Mouse (Mus musculus) midbrain, embryonic 13.5 days (tissue): ENCODE measurements around the gene Maff. TPM values are rescaled to one million over a fixed set of nuclear protein-coding genes. Genes with fewer than 3 reads are reported as not detected.

ENCODE experiments used
- ATAC-seq: fragments of 200-750 bp; cut with Nextera tagmentation; 2 replicates; pipeline ENCODE4 v1.8.0; 2017; ENCODE audit warnings: mild to moderate bottlenecking, moderate TSS enrichment, moderate library complexity
- H3K27ac ChIP-seq: fragments of 300-500 bp; sonication (generic); 2 replicates; pipeline ENCODE4 v1.5.1; 2015; ENCODE audit warnings: inconsistent platforms, mild to moderate bottlenecking, moderate library complexity
- H3K27me3 ChIP-seq: fragments of 300-500 bp; sonication (generic); 2 replicates; pipeline ENCODE4 v1.6.1; 2015; ENCODE audit warnings: mild to moderate bottlenecking, inconsistent platforms
- H3K36me3 ChIP-seq: fragments of 300-500 bp; sonication (generic); 2 replicates; pipeline ENCODE4 v1.6.1; 2015; ENCODE audit warnings: mild to moderate bottlenecking, inconsistent platforms
- H3K4me1 ChIP-seq: fragments of 300-500 bp; sonication (generic); replicated peaks from 2 replicates; pipeline ENCODE4 v1.6.1; 2015; ENCODE audit warnings: inconsistent platforms
- H3K4me2 ChIP-seq: fragments of 300-500 bp; sonication (generic); replicated peaks from 2 replicates; pipeline ENCODE4 v1.6.1; 2015; ENCODE audit warnings: moderate library complexity, mild to moderate bottlenecking, inconsistent platforms
- H3K4me3 ChIP-seq: fragments of 300-500 bp; sonication (generic); replicated peaks from 2 replicates; pipeline ENCODE4 v1.5.1; 2015; ENCODE audit warnings: mild to moderate bottlenecking, inconsistent platforms
- H3K9ac ChIP-seq: fragments of 300-500 bp; sonication (generic); replicated peaks from 2 replicates; pipeline ENCODE4 v1.6.1; 2015; ENCODE audit warnings: mild to moderate bottlenecking, inconsistent platforms
- H3K9me3 ChIP-seq: fragments of 300-500 bp; sonication (generic); 2 replicates; pipeline ENCODE4 v1.6.1; 2016; ENCODE audit warnings: mild to moderate bottlenecking, inconsistent platforms
- WGBS: fragments of 180-500 bp; shearing (Covaris S2); methylation state at CpG from one replicate; pipeline ENCODE4 v1.1.7; 2015; 5-methylcytosine and 5-hydroxymethylcytosine counted together
- polyA plus RNA-seq: library from polyadenylated mRNA; unstranded; fragments of >200 nt; fragmentation: Nextera tagmentation; extraction: Ambion mirVana; gene quantifications from 2 replicates; pipeline ENCODE4 v1.2.1, GENCODE M21; 2015

Gene Maff
- polyA plus RNA-seq, 1 experiment from 2014 or later, result 0.79 TPM

- Histone ChIP-seq H3K4me3 (no peak overlapping the region), H3K4me1 (peaks cover 21% of the 10 kb centered on the region), H3K9ac (no peak overlapping the region), H3K27ac (no peak overlapping the region), H3K27me3 (peaks cover 37% of the 10 kb centered on the region), H3K36me3 (no peaks in the 10 kb centered on the region), H3K9me3 (no peaks in the 10 kb centered on the region), H3K4me2 (no peak overlapping the region)
- 82% methylated on average over 4 of the region's 4 CpGs for WGBS
- ATAC-seq, result no peak
Measured at GRCm38 (mm10) chr15:79354619-79355018, 8.2 kb downstream of the Maff start.

GRCm38 (mm10) chr15:79356481-79356880, 10.1 kb downstream of the Maff start:
- Histone ChIP-seq H3K27ac (no peak overlapping the region), H3K4me2 (peak overlapping the region; percentile 93), H3K4me1 (peaks cover 26% of the 10 kb centered on the region), H3K36me3 (peaks cover 10% of the 10 kb centered on the region), H3K9me3 (no peaks in the 10 kb centered on the region), H3K4me3 (no peak overlapping the region), H3K9ac (no peak overlapping the region; the same call in 1 of the 2 replicates), H3K27me3 (peaks cover 22% of the 10 kb centered on the region)
- no peak for ATAC-seq
- WGBS, result 79% methylated on average over 8 of the region's 8 CpGs

DNA sequence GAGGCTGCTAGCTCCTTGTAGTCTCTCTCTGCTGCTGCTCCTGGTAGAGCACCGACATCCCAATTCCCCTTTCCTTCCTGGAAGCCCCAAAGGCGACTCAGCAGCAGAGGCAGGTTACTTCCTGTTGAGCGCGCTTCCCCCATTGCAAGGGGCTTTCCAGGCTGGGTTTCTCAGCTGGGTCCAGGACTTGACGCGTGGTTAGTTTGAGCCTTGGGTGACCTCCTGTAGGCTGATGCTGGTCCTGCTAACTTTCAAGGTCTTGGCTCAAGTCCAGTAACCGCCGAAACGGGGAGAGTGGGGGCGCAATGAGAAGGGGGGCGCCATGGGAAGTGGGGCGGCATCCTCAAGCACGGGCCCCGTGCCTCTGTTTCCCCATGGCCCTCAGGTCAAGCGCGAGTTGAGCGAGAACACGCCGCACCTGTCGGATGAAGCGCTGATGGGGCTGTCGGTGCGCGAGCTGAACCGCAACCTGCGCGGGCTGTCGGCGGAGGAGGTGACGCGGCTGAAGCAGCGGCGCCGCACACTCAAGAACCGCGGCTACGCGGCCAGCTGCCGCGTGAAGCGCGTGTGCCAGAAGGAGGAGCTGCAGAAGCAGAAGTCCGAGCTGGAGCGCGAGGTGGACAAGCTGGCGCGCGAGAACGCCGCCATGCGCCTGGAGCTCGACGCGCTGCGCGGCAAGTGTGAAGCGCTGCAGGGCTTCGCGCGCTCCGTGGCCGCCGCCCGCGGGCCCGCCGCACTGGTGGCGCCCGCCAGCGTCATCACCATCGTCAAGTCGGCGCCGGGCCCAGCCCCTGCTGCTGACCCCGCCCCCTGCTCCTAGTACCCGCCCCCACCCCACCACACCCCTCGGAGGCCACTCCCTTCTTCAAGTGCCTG, 10.9 kb downstream of the Maff start:
- H3K9ac ChIP-seq, result peak overlapping the region; percentile 65
- peak; percentile 77 for ATAC-seq
- no peak overlapping the region; the same call in 1 of the 2 replicates for H3K27ac ChIP-seq
- peaks cover 22% of the 10 kb centered on the region for H3K27me3 ChIP-seq
- H3K4me1 ChIP-seq, result peaks cover 26% of the 10 kb centered on the region
- H3K9me3 ChIP-seq, result no peaks in the 10 kb centered on the region
- peak overlapping the region; percentile 93 for H3K4me2 ChIP-seq
- peak overlapping the region; percentile 47 for H3K4me3 ChIP-seq
- H3K36me3 ChIP-seq, result peaks cover 18% of the 10 kb centered on the region
- WGBS, result under 1% methylated on average over 69 of the region's 77 CpGs

DNA sequence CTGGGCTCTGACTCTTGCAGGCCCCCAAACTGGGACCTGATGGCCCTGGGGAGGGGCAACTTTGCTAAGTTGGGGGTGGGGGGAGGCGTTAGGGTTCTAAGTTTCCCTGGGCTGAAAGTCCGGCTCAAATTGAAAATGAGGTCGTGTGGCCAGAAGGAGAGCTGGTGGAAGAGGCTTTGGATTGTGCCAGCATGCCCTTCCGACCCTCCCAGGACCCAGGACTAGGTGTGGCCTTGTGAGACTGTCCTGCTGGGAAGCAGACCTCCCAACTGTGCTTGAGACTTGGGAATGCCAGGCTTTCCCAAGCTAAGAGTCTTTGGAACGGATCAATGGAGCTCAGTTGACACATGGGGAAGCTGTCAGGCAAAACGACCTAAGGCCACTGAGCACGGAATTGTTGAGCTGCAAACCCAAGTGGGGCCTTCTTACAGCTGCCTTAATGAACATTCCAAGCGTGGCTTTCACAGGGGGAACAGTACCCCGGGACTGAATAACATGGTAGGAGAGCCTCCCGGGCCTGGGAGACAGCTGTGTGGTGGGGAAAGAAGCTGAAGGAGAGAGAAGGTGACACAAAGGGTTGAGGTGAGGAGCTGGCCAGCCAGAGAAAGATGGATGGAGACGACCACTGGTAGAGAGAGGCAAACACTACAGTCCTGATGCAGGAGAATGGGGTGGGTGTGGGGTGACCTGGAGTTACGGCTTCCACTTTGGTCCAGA, 11.7 kb downstream of the Maff start:
- 35% methylated on average over 12 of the region's 12 CpGs for WGBS
- no peak overlapping the region for H3K9ac ChIP-seq
- no peaks in the 10 kb centered on the region for H3K9me3 ChIP-seq
- H3K36me3 ChIP-seq, result peaks cover 27% of the 10 kb centered on the region
- peaks cover 22% of the 10 kb centered on the region for H3K27me3 ChIP-seq
- no peak overlapping the region for H3K27ac ChIP-seq
- H3K4me1 ChIP-seq, result peaks cover 26% of the 10 kb centered on the region
- H3K4me2 ChIP-seq, result peak overlapping the region; percentile 93
- peak; percentile 2; the same call in 1 of the 2 replicates for ATAC-seq
- H3K4me3 ChIP-seq, result peak overlapping the region; percentile 47

DNA sequence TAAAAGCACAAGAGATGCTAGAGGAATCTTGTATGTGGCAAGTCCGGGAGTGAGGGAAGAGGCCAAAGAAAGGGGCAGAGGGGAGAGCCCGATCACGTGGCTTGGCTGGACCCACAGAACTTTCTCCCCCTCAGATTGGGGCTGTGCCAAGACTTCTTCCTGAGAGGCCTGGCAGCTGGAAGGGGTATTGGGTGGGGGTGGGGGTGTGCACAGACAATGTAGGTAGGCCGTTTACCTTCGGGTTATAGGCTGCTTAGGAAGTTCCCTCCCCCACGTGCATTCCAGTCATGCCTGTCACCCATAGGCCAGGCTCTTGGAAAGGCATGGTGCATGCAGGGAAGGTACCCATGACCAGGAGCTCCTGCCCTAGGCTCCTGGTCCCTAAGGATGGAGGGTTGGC, 13.5 kb downstream of the Maff start:
- WGBS, result 62% methylated on average over 6 of the region's 6 CpGs
- H3K9me3 ChIP-seq, result no peaks in the 10 kb centered on the region
- ATAC-seq, result no peak
- peaks cover 19% of the 10 kb centered on the region for H3K27me3 ChIP-seq
- no peak overlapping the region for H3K4me2 ChIP-seq
- no peak overlapping the region for H3K4me3 ChIP-seq
- H3K36me3 ChIP-seq, result peaks cover 45% of the 10 kb centered on the region
- H3K4me1 ChIP-seq, result peaks cover 26% of the 10 kb centered on the region
- H3K9ac ChIP-seq, result 0 out of 2 replicates have a peak overlapping the region, but pooled peaks have one; percentile 16
- no peak overlapping the region for H3K27ac ChIP-seq

- peaks cover 49% of the 10 kb centered on the region for H3K36me3 ChIP-seq
- H3K27ac ChIP-seq, result no peak overlapping the region
- H3K4me1 ChIP-seq, result peaks cover 26% of the 10 kb centered on the region
- no peak overlapping the region for H3K4me3 ChIP-seq
- H3K9ac ChIP-seq, result no peak overlapping the region
- H3K27me3 ChIP-seq, result peaks cover 19% of the 10 kb centered on the region
- WGBS, result 75% methylated on average over 7 of the region's 7 CpGs
- ATAC-seq, result no peak
- H3K4me2 ChIP-seq, result no peak overlapping the region
- H3K9me3 ChIP-seq, result no peaks in the 10 kb centered on the region
Measured at GRCm38 (mm10) chr15:79360371-79360770, 13.9 kb downstream of the Maff start.

DNA sequence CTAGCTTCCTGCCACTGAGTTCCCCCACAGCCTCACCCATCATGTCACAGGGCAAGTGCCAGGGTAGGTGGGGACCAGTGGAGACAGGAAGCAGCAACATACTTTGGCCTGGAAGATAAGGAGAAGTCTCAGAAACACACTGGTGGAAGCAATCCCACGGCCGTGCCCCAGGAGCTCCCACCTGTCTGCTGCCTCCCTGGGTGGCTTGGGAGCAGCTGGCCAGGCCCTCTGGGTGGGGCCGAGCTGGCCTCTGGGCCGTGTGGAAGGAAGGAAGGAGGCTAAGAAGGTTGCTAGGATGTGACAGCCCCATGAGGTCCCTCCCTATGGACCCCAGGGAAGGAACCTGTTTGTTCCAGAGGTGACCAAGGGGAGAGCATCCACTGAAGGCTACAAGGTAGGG, 14.6 kb downstream of the Maff start:
- peaks cover 56% of the 10 kb centered on the region for H3K36me3 ChIP-seq
- ATAC-seq, result no peak
- WGBS, result 81% methylated on average over 4 of the region's 4 CpGs

DNA sequence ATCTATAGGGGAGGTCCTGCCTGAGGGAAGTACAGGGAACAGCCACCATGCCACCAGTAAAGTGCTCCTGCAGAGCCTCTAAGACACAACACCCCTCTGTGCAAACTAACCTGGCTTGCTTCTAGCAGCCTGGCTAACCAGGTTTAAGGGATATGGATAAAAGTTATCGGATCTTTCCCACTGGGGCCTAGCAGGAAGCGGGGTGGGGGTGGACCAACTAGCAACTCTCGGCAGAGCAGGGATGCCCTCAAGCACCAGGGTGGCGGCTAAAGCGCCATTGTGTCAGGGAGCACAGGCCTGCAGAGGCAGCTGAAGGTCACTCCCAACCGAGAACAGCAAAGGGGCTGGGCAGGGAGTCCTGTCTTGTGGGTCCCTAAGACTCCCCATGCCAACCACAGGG, 17.7 kb downstream of the Maff start:
- H3K27me3 ChIP-seq, result no peaks in the 10 kb centered on the region
- H3K36me3 ChIP-seq, result peaks cover 82% of the 10 kb centered on the region
- H3K9ac ChIP-seq, result no peak overlapping the region
- 80% methylated on average over 6 of the region's 6 CpGs for WGBS
- no peak overlapping the region for H3K4me2 ChIP-seq
- ATAC-seq, result no peak
- H3K4me3 ChIP-seq, result no peak overlapping the region
- H3K27ac ChIP-seq, result no peak overlapping the region
- no peaks in the 10 kb centered on the region for H3K9me3 ChIP-seq
- 0 out of 2 replicates have a peak, but pooled peaks cover 5% of the 10 kb centered on the region for H3K4me1 ChIP-seq

More for the DNA sequence above, 14.6 kb downstream of the Maff start:
- H3K4me1 ChIP-seq, result peaks cover 26% of the 10 kb centered on the region
- H3K4me3 ChIP-seq, result no peak overlapping the region
- H3K9me3 ChIP-seq, result no peaks in the 10 kb centered on the region
- H3K9ac ChIP-seq, result no peak overlapping the region; the same call in 1 of the 2 replicates
- no peak overlapping the region for H3K4me2 ChIP-seq
- no peak overlapping the region for H3K27ac ChIP-seq
- H3K27me3 ChIP-seq, result peaks cover 13% of the 10 kb centered on the region

DNA sequence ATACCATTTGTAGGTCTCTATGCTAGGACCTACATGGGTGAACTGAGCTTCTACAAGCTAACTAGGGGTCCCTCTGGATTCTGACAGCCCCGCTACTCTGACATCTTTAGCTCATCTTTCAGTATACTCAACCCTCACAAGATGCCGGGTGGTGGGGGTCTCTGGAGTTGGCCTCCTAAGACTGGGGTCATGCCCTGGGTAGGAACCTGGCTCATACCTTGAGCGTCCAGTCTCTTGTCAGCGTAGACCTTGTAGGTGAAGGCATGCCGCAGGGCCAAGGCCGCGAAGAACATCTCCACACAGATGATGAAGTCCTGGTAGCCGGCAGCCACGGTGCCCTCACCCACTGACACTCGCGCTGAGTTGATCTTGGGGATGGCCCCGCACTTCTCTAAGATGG, 18.6 kb downstream of the Maff start:
- Histone ChIP-seq H3K9me3 (no peaks in the 10 kb centered on the region), H3K27me3 (no peaks in the 10 kb centered on the region), H3K4me1 (0 out of 2 replicates have a peak, but pooled peaks cover 2% of the 10 kb centered on the region), H3K4me2 (no peak overlapping the region), H3K9ac (no peak overlapping the region), H3K36me3 (peaks cover 88% of the 10 kb centered on the region), H3K27ac (no peak overlapping the region), H3K4me3 (no peak overlapping the region)
- no peak for ATAC-seq
- WGBS, result 95% methylated on average over 12 of the region's 12 CpGs

DNA sequence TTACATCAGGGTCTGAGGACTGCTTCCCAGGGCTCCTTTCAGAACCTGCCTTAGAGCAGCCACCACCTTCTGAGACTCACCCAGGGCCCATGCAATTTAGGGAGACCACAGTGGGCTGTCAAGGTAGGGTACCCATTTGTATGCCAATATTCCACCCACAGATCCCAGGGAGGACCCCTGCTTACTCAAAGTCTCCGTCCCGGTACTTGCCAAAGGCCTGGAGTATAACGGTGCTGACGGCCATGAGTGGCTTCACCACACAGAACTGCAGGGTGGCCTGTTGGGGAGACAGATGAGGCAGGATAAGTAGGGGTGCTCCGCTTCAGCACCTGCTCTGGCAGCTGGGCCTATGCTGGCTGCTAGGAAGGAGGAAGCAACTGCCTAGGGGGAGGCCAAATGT, 20.0 kb downstream of the Maff start:
- Histone ChIP-seq H3K4me2 (no peak overlapping the region), H3K27me3 (no peaks in the 10 kb centered on the region), H3K9ac (no peak overlapping the region), H3K9me3 (no peaks in the 10 kb centered on the region), H3K27ac (no peak overlapping the region), H3K4me3 (no peak overlapping the region), H3K36me3 (peaks cover 88% of the 10 kb centered on the region), H3K4me1 (no peaks in the 10 kb centered on the region)
- 91% methylated on average over 5 of the region's 5 CpGs for WGBS
- no peak for ATAC-seq

- Histone ChIP-seq H3K27ac (peak overlapping the region; percentile 19; the same call in 1 of the 2 replicates), H3K27me3 (no peaks in the 10 kb centered on the region), H3K9ac (peak overlapping the region; percentile 32; the same call in 1 of the 2 replicates), H3K9me3 (no peaks in the 10 kb centered on the region), H3K4me3 (no peak overlapping the region), H3K36me3 (peaks cover 88% of the 10 kb centered on the region), H3K4me2 (no peak overlapping the region), H3K4me1 (no peaks in the 10 kb centered on the region)
- ATAC-seq, result peak; percentile 24; the same call in 1 of the 2 replicates
- WGBS, result 73% methylated on average over 14 of the region's 14 CpGs
Measured at GRCm38 (mm10) chr15:79368313-79368811, 21.9 kb downstream of the Maff start.
